Mouse (Mus musculus) ES-Bruce4 (cell line): ENCODE measurements around the gene Glis2.

Experiments used
- CTCF ChIP-seq: IDR thresholded peaks from one replicate; pipeline ENCODE4 v1.8.1; 2011; ENCODE audit warnings: low read depth, low read length
- EP300 ChIP-seq: IDR thresholded peaks from 2 replicates; pipeline ENCODE4 v1.6.1; 2011; ENCODE audit warnings: low read depth, low read length; ENCODE audit not compliant: insufficient read depth
- POLR2A ChIP-seq: IDR thresholded peaks from one replicate; pipeline ENCODE4 v1.8.1; 2011; ENCODE audit warnings: low read length; ENCODE audit not compliant: insufficient read depth

DNA sequence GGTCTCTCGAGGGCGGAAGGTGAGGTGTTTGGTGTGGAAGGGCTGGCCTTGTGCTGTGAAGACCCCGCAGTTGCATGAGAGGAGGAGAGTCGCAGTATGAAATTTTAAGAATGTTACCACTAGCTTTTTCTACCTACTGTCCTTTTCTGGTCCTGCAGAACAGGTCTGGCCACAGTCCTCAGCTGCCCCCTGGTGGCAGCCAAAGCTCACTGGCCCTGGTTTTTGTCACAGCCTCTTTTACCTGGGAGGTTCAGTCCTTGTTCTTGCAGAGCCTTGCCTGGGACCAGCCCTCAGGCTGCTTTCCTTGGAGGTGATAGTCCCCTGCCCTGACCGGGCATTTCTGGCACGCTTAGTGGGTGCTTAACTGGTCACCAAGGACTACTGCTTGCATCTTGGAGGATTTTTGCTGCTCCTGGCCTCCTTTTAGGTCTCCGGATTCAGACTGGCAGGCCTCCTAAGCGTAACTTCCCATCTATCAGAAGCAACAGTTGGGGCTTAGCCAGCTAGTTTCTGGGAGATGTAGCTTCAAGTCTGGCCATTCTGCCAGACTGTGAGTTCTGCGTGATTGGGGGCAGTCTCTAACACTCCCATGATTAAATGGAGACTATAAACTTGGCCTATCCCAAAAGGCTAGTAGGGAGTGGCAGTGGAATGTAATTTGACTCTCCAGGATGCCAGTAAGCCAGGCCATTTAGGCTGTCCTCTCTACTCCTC lies 13.5 kb downstream of the Glis2 start:
- TF ChIP-seq CTCF: peak; percentile 92
- no peak for TF ChIP-seq POLR2A
- no peak for TF ChIP-seq EP300
